Comparison of ENCODE assay signal across 7 mouse cellular contexts in the genomic region with DNA sequence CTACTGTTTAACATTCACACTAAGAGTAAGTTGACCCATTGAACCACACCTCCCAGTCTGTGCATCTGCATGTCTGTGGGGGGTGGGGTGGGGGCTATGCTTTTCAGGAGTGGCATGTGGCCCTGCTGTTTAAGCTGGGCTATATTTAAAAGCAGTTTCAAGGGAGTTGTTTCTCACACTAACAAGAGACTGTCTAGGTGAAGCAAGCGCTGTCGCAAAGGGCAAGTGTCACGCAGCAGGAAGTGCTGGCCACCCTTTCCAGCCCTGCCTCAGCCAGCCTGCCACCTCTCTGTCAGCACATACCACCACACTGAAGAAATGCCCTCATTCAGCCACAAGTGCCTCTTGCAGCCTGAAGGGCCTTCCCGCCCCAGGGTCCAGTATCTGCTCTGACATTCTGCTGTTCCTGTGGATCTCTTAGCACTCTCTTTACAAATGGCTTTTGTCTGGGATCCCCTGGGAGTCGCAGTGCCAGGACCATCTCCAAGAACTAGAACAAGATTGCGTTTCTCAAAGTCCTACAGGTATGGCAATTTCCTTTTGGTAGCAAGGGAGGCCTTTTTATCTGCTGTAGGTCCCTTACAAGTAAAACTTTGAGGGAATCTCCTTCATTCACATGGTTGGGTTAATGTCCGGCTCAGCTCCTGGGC.
DNase-seq lines count a peak whose midpoint lies in the region; ATAC-seq and TF ChIP-seq lines count a peak whose summit lies in the region.

No protein-coding gene starts in this region.

- H3K36me3 ChIP-seq in G1E (replicated peaks), result no peaks in the 10 kb centered on the region
- H3K36me3 ChIP-seq in hindbrain, embryonic 16.5 days (ENCODE audit: control insufficient read depth, insufficient read depth, low read length), result no peaks in the 10 kb centered on the region

- H3K4me2 ChIP-seq in hindbrain, embryonic 16.5 days (ENCODE audit: low read length), result no peak overlapping the region

- DNase-seq in G1E (ENCODE audit: low spot score), result no peak
- peak; percentile 63 for DNase-seq in lung, postnatal 10 days
- no peak for DNase-seq in c-Kit-positive CD71-positive TER-119-positive erythroid progenitor cells, embryonic 14.5 days (ENCODE audit: low spot score)
- no peak for DNase-seq in frontal cortex, postnatal 14 days (ENCODE audit: low spot score in 2 of 2)
- DNase-seq in cerebellum, postnatal 14 days, result no peak

- 11% methylated on average over 7 of the region's 7 CpGs for WGBS in hindbrain, embryonic 16.5 days

- no peak overlapping the region for H3K9ac ChIP-seq in hindbrain, embryonic 16.5 days (ENCODE audit: low read depth, low read length)

- peak; percentile 63 for ATAC-seq in G1E (ENCODE audit: extremely low read depth, insufficient number of reproducible peaks, low FRiP score, poor library complexity, severe bottlenecking)
- ATAC-seq in common myeloid progenitor, adult 5-6 weeks (replicated peaks; ENCODE audit: low read depth, poor library complexity, severe bottlenecking), result peak; percentile 91
- ATAC-seq in hindbrain, embryonic 16.5 days, result peak; percentile 40; the same call in 1 of the 2 replicates

- H3K9me3 ChIP-seq in G1E (replicated peaks), result no peaks in the 10 kb centered on the region
- H3K9me3 ChIP-seq in hindbrain, embryonic 16.5 days (ENCODE audit: control insufficient read depth, low read length), result no peaks in the 10 kb centered on the region

- TF ChIP-seq CTCF in G1E (IDR thresholded peaks at IDR 0.05; ENCODE audit: low read depth, low read length), result no peak

- H3K27ac ChIP-seq in hindbrain, embryonic 16.5 days (ENCODE audit: low read depth, low read length), result no peak overlapping the region

- no peaks in the 10 kb centered on the region for H3K27me3 ChIP-seq in G1E (ENCODE audit: insufficient read depth, low read length)
- no peaks in the 10 kb centered on the region for H3K27me3 ChIP-seq in hindbrain, embryonic 16.5 days (replicated peaks; ENCODE audit: control insufficient read depth, insufficient read depth, low read length)

- H3K4me1 ChIP-seq in G1E (ENCODE audit: insufficient read depth, low read depth, low read length), result peaks cover 31% of the 10 kb centered on the region
- H3K4me1 ChIP-seq in hindbrain, embryonic 16.5 days (ENCODE audit: control insufficient read depth, insufficient read depth, low read depth, low read length), result peaks cover 3% of the 10 kb centered on the region; the same call in 1 of the 2 replicates

- H3K4me3 ChIP-seq in G1E (ENCODE audit: low read depth, low read length), result peak overlapping the region; percentile 48; the same call in 1 of the 2 replicates
- H3K4me3 ChIP-seq in hindbrain, embryonic 16.5 days (ENCODE audit: low read length), result no peak overlapping the region

Comparison
In these comparisons a context has a peak if more than half of its experiments do, and no peak if none do; other contexts are left out.
1. ATAC-seq: peak in every context shown above with its lines; median percentile 91 in common myeloid progenitor, adult 5-6 weeks; 63 in G1E; 40 in hindbrain, embryonic 16.5 days.